Comparison of ENCODE assay signal across 19 mouse cellular contexts in the genomic region with DNA sequence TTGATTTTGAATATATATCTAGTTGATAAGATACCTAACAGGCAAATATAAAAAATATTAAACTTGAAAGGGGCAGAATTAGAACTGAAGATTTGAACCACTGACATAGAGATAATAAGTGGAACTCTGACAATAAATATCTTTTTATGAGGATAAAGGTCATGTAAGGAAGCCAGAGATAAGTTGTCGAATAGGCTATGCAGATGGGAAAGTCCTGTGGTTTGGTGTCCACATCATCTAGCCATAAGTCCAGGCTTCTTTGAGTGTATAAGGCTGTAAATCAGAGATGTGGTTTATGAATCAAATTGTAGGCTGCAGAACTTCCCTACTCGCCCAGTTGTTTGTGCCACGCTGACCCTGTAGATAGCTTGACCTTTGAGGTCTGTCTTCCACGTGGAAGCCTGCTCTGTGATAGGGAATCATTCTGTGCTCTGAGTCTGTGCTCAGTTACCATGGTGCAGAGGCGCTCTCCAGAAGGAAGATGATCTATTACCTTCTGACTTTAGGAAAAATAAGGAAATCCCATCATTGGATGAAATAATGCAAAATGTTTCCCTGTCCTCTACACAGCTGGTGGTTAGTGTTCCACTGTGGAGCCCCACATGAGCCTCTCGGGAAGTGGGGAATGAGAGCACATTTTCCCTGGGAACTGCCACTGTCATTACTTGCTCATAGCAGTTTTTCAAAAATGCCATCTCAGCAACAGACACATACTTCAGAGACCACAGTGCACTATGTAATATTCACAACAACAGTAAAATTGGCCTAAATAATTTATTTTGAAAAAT. TPM values are rescaled to one million over a fixed set of nuclear protein-coding genes. Genes with fewer than 3 reads are reported as not detected.
"Had no signal": no experiment of that assay in that cellular context is flagged by ENCODE, and none has a peak within 500 bp of the region (broad histone marks: within the 10 kb centered on the region; RNA-seq: fewer than 3 reads in every experiment).

No protein-coding gene starts in this region.

- H3K4me1 ChIP-seq: liver, embryonic 15.5 days; midbrain, embryonic 13.5 days had no signal

- H3K36me3 ChIP-seq: liver, embryonic 15.5 days; midbrain, embryonic 13.5 days had no signal

- H3K27me3 ChIP-seq: liver, embryonic 15.5 days; midbrain, embryonic 13.5 days had no signal

- H3K27ac ChIP-seq: kidney, postnatal 0 days; layer of hippocampus, adult 2 months; liver, embryonic 15.5 days; midbrain, embryonic 13.5 days had no signal

- H3K4me2 ChIP-seq: liver, embryonic 11.5 days; liver, embryonic 15.5 days; midbrain, embryonic 13.5 days had no signal

- ATAC-seq: hindbrain, embryonic 16.5 days; inflammation-experienced regulatory T-cells, adult 6 months; lung, postnatal 0 days; midbrain, embryonic 13.5 days had no signal

- H3K9me3 ChIP-seq: liver, embryonic 15.5 days; midbrain, embryonic 13.5 days had no signal

- H3K9ac ChIP-seq: liver, embryonic 15.5 days; midbrain, embryonic 13.5 days had no signal

- H3K4me3 ChIP-seq: layer of hippocampus, adult 2 months; liver, embryonic 15.5 days; midbrain, embryonic 13.5 days had no signal

- DNase-seq: kidney, postnatal 4 days; left cerebral cortex, postnatal 4 days; lung, adult 2 months; lung, postnatal 36 days; spleen, adult 18-20 months; thymus, adult 18-20 months; thymus, postnatal 25 days had no signal

RNA-seq across cellular contexts. Expression of gene Slc5a12, which starts 56.3 kb away (rescaled TPM):
- polyA plus RNA-seq: hindbrain, embryonic 16.5 days; inflammation-experienced regulatory T-cells, adult 6 months; liver, embryonic 11.5 days; liver, embryonic 15.5 days; lung, postnatal 0 days; midbrain, embryonic 13.5 days; midbrain, postnatal 0 days; neural tube, embryonic 11.5 days; stomach, embryonic 14.5 days; urinary bladder, adult 2 months had no signal
